Mouse (Mus musculus) left cerebral cortex, postnatal 36 days (tissue): ENCODE measurements around the gene Gpr182. TPM values are rescaled to one million over a fixed set of nuclear protein-coding genes. Genes with fewer than 3 reads are reported as not detected.

Experiments
- DNase-seq, 2 experiments: peaks; one replicate each; pipeline ENCODE4 v3.0.0; 2021 to 2022; ENCODE audit warnings: low spot score in 2 of 2, mixed read lengths in 1 of 2
- intact Hi-C: fragments of 180-260 bp; cut with DNase I; formaldehyde crosslinking; loops from one replicate; pipeline ENCODE4 v1.15.1; 2025
- total RNA-seq, 2 experiments: library from RNA; stranded (reverse); gene quantifications; 2 replicates each; pipeline ENCODE4 v1.2.3; 2021

Gpr182 gene
- total RNA-seq, 2 experiments from 2014 or later = 1.5 to 1.6 TPM

- DNase-seq = no peak
- intact Hi-C loops = no loop called here
Measured at GRCm38 (mm10) chr10:127704766-127705220, 46.7 kb downstream of the Gpr182 start, which contains the start of gene Myo1a. Gene Myo1a, plus strand, starts transcription at chr10:127705170.

- no peak for DNase-seq
- intact Hi-C loops = no loop called here
Measured at GRCm38 (mm10) chr10:127704293-127704692, 47.2 kb downstream of the Gpr182 start.

GRCm38 (mm10) chr10:127703299-127703698 lies 48.2 kb downstream of the Gpr182 start:
- no peak for DNase-seq

GRCm38 (mm10) chr10:127698966-127699365 lies 52.6 kb downstream of the Gpr182 start:
- DNase-seq = no peak
- intact Hi-C loops = loop anchor here (10.0 kb wide), 1 partner anchor 306 kb away; the partner anchor contains the start of gene Hsd17b6

More at GRCm38 (mm10) chr10:127703299-127703698, 48.2 kb downstream of the Gpr182 start:
- intact Hi-C loops = no loop called here

Other genes with a start within 250 kb of the Gpr182 start
- 1 to 10 TPM; 2.1 to 4.9 TPM for gene Ndufa4l2, start 236.8 kb downstream of the Gpr182 start, total RNA-seq
- 10 to 100 TPM; 22.8 to 29.9 TPM for gene Shmt2, start 229.3 kb downstream of the Gpr182 start, total RNA-seq
- gene Nxph4, start 217.2 kb downstream of the Gpr182 start, total RNA-seq = 1 to 10 TPM; 6.0 to 7.6 TPM
- gene Lrp1, start 130.6 kb downstream of the Gpr182 start, total RNA-seq = 100 to 1,000 TPM; 285 to 320 TPM
- 10 to 100 TPM in 1 of 2 experiments, 1 to 10 TPM in 1; 9.0 to 12.7 TPM for gene Stat6, start 108.7 kb downstream of the Gpr182 start, total RNA-seq
- gene Nemp1, start 84.8 kb downstream of the Gpr182 start, total RNA-seq = 1 to 10 TPM; 3.5 to 3.9 TPM
- 10 to 100 TPM; 39.7 to 40.5 TPM for gene Nab2, start 83.2 kb downstream of the Gpr182 start, total RNA-seq
- under 1 TPM; 0.49 to 0.59 TPM for gene Myo1a, start 46.6 kb downstream of the Gpr182 start, total RNA-seq
- 10 to 100 TPM; 15.5 to 17.5 TPM for gene Tac2, start 27.3 kb downstream of the Gpr182 start, total RNA-seq
- gene Zbtb39, start 12.2 kb downstream of the Gpr182 start, total RNA-seq = 1 to 10 TPM; 8.8 to 9.6 TPM
- gene Rdh1, start 8.0 kb upstream of the Gpr182 start, total RNA-seq = under 1 TPM; 0.15 to 0.36 TPM
- gene Rdh16f1, start 8.1 kb upstream of the Gpr182 start, total RNA-seq = under 1 TPM; 0.57 to 0.66 TPM
- gene Rdh9, start 24.7 kb upstream of the Gpr182 start, total RNA-seq = not detected
- under 1 TPM; 0.16 to 0.20 TPM for gene Rdh16, start 49.4 kb upstream of the Gpr182 start, total RNA-seq
- gene Rdh19, start 98.2 kb upstream of the Gpr182 start, total RNA-seq = not detected
- not detected for gene Rdh16f2, start 114.7 kb upstream of the Gpr182 start, total RNA-seq
- not detected for gene Rdh7, start 137.1 kb upstream of the Gpr182 start, total RNA-seq
- gene Sdr9c7, start 146.8 kb upstream of the Gpr182 start, total RNA-seq = not detected